Mouse (Mus musculus): ENCODE results near the gene Tmem268.

DNA sequence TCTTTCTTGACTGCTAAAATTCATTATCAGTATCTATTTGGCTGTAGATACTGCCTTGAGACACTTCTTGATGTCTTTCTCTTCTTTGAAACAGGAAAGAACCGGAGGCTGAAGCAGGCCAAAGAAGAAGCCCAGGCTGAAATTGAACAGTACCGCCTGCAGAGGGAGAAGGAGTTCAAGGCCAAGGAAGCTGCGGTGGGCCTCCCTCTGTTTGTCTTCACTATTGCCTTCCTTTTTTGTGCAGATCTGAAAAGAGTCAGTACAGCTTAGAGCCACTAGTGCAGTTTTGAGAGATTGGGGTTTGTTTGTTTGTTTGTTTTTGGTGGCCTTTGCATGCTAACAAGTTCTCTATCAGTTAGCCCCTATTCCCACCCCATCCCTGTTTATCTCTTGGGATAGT, 10.1 kb upstream of the Tmem268 start:
- TF ChIP-seq EP300 (IDR thresholded peaks at IDR 0.05) (no peak), CTCF (IDR thresholded peaks at IDR 0.05) (0 out of 2 replicates have a peak, but pooled peaks have one; percentile 16)

All from lung, postnatal 0 days (tissue).